Mouse (Mus musculus) left cerebral cortex, adult 2 months (tissue): ENCODE data around the gene Olfr448. TPM values are rescaled to one million over a fixed set of nuclear protein-coding genes. Genes with fewer than 3 reads are reported as not detected.

Experiments used
- DNase-seq, 2 experiments: peaks; one replicate each; pipeline ENCODE4 v3.0.0; 2021 to 2022; ENCODE audit warnings: low spot score in 2 of 2, mixed read lengths in 1 of 2; ENCODE audit errors: extremely low spot score in 1 of 2
- H3K27ac ChIP-seq: fragments of 200-600 bp; 2 replicates; pipeline ENCODE4 v1.8.1; 2022
- H3K4me3 ChIP-seq: fragments of 200-600 bp; 2 replicates; pipeline ENCODE4 v1.8.1; 2022
- CTCF ChIP-seq: fragments of 200-600 bp; IDR thresholded peaks from 2 replicates; pipeline ENCODE4 v1.8.1; 2022; ENCODE audit warnings: antibody characterized with exemption, mild to moderate bottlenecking, moderate library complexity
- intact Hi-C: fragments of 180-260 bp; cut with DNase I; formaldehyde crosslinking; loops from one replicate; pipeline ENCODE4 v1.15.1; 2025
- long read RNA-seq, 2 experiments: library from polyadenylated mRNA; stranded (forward); transcript quantifications; one replicate each; pipeline ENCODE4 v2.0.0; 2021; ENCODE audit warnings: borderline mapping rate in 2 of 2
- total RNA-seq, 2 experiments: library from RNA; stranded (reverse); gene quantifications; 2 replicates each; pipeline ENCODE4 v1.2.3; 2021

The Olfr448 gene
- total RNA-seq: not detected
- long read RNA-seq, experiment 1: 0 reads
- long read RNA-seq, experiment 2: 0 reads

DNA sequence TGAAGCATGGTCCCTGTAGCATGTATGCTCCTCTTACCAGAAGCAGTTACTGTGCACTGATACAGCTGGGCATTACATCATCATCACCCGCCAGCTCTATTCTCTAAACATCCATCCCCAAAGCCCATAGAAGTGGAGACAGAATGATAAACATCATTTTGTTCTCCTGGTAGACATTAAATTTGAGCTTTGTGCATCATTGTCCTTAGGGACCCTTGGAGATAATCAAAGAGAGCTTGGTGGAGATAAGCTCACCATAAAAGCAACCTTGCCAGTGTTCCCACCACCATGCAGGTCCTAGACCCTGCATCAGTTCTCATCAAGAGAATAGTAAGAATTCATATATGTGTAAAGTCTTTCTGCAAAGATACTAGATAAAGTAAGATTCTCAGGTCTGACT is at the start of gene Olfr448:
Olfr448 (plus strand) TSS at position 301 of the 400 bp plus-strand sequence.
- no peak for DNase-seq
- H3K27ac ChIP-seq: no peak within 1 kb of the TSS
- no peak within 1 kb of the TSS for H3K4me3 ChIP-seq
- TF ChIP-seq CTCF: no peak
- intact Hi-C loops: no loop called here

DNA sequence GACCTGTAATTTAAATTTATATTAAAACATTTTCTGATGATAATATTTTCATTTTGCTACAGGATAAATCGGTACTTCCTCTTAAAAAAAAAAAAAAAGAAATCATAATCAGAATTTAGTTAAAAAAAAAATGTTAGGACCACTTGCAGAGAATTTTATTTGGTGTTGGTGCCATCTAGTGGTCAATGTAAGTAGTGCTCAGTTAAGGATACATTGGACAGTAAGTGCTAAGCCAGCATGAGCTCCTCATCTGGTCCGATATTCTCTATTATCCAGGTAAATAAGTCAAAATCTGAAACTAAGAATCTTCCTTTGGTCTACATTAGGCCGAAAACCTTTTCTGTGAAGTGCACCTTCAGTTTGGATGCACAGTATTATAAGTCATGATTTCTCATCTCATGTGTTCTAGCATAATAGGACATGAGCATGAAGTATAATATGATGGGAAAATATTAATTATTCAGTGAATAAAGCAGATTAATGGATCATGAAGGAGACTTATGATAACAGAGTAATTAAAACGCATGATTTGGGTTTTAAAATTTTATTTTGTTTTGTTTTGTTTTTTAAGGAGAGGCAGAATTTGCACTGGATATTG is 29.9 kb upstream of the Olfr448 start:
- TF ChIP-seq CTCF: peak; percentile 76
- Histone ChIP-seq H3K27ac (no peak overlapping the region), H3K4me3 (no peak overlapping the region)
- intact Hi-C loops: loop anchor here (5.0 to 10.0 kb wide), 5 partner anchors 153 to 633 kb away; no protein-coding TSS in a partner anchor
- DNase-seq: peak in 1 of 2 experiments; percentile 24

DNA sequence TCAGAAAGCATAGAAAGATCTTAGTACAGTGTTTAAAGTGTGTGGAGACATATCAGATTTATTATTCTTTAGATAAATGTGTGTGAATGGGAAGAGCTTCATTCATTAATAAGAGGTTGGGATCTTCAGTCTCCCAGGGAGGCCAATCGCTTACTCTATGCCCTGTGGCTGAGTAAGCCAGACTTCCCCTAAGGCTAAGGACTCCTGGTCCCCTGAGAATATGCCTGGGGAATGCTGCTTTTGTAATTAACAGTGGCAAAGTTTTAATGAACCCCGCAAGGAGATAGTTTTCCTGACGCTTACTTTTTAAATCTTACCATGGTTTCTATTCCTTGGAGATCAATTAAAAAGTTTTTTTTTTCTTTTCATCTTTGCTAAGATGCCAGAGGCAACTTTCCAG is 20.5 kb upstream of the Olfr448 start:
- DNase-seq: no peak
- H3K4me3 ChIP-seq: no peak overlapping the region
- intact Hi-C loops: loop anchor here (10.0 kb wide), 2 partner anchors 425 to 535 kb away; no protein-coding TSS in a partner anchor
- H3K27ac ChIP-seq: no peak overlapping the region
- no peak for TF ChIP-seq CTCF

DNA sequence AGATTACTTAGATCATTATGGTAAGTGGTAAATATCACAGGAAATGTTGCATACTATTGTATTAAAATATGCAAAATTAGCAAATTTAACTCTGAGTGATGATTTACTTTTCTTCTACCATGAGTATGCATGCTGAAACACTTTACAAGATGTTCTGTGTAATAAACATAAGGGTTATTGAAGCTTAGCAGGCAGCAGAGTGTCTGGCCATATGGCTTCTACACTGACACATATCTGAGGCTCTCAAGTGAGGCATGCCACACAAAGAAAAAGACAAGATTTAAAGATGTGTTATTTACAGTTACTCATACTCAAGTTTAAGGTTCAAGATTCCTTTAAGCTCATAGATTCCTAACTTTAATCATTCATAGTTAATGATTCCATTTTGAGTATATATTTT is 13.9 kb upstream of the Olfr448 start:
- intact Hi-C loops: no loop called here
- DNase-seq: no peak
- TF ChIP-seq CTCF: no peak
- no peak overlapping the region for H3K4me3 ChIP-seq
- H3K27ac ChIP-seq: no peak overlapping the region

DNA sequence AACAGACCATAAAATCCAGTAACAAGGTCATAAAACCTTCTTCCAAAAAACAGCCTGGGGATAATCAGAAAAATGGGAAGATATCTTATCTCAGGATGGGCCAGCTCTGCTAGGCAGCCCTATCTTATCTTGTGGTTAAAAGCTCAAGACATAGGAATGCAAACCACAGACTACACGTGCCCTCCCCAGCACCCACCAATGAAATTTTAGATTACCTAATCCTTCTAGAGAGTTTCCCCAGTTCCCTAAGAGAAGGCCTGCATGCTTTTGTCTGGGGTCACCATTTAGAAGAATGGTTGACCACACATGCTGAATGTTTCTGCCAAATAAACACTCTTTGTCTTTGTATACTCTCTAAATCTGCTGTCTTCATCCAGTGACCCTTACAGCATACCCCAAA is 10.1 kb downstream of the Olfr448 start:
- intact Hi-C loops: no loop called here
- no peak overlapping the region for H3K27ac ChIP-seq
- no peak overlapping the region for H3K4me3 ChIP-seq
- no peak for TF ChIP-seq CTCF
- DNase-seq: no peak

DNA sequence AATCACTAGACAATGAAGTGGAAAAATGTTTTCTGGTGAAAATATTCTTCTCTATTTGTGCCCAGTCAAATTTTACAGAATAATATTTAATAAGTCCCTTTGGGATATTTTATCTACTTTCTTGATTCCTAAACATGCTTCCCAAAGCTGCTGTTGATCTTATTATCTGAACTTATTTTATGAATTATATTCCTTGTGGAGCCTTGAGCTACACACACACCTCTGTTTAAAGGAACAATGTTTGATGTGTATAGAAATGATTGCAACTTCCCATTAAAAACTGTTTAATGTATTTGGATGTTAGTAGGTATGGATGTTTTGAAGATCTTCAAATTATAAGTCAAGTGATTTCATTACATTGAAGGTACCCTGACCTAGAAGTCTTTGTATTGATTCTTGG is 18.3 kb downstream of the Olfr448 start, which contains the start of gene Olfr447:
Olfr447 (plus strand) TSS at position 301 of the 400 bp plus-strand sequence.
- TF ChIP-seq CTCF: no peak
- intact Hi-C loops: no loop called here
- Histone ChIP-seq H3K27ac (no peak within 1 kb of the TSS), H3K4me3 (no peak within 1 kb of the TSS)
- no peak for DNase-seq

DNA sequence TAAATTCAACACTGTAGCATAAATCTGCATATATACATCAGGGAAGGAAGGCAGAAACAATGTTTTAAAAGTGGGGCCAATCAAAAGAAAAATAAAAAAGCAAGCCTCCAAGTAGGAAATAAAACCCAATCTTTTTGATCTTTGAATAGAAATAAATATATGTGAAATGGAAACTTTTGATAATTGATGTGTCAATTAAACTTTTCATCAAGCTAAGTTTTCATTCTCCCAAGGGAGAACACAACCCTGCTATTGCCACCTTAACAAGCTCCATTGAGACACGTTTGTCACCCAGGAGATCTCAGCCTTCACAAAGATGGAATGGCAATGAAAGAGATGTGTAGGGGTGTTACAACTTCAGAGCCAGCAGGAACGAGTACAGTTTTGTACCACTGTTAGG is 30.8 kb downstream of the Olfr448 start, which contains the start of gene Olfr446:
Olfr446 (plus strand) TSS at position 301 of the 400 bp plus-strand sequence.
- Histone ChIP-seq H3K4me3 (no peak within 1 kb of the TSS), H3K27ac (no peak within 1 kb of the TSS)
- TF ChIP-seq CTCF: no peak
- intact Hi-C loops: no loop called here
- DNase-seq: no peak

Other genes with a start within 250 kb of the Olfr448 start
- under 1 TPM; 0.68 to 0.84 TPM for gene Tcaf2, start 245.2 kb upstream of the Olfr448 start, total RNA-seq
- 100 to 1,000 TPM; 231 to 242 TPM for gene Tcaf1, start 180.4 kb upstream of the Olfr448 start, total RNA-seq
- not detected for gene Olfr453, start 151.1 kb upstream of the Olfr448 start, total RNA-seq
- not detected for gene Olfr38, start 134.0 kb upstream of the Olfr448 start, total RNA-seq
- gene Olfr452, start 105.3 kb upstream of the Olfr448 start, total RNA-seq: not detected
- not detected for gene Olfr450, start 78.5 kb upstream of the Olfr448 start, total RNA-seq
- not detected for gene Olfr449, start 56.1 kb upstream of the Olfr448 start, total RNA-seq
- gene Olfr447, start 18.4 kb downstream of the Olfr448 start, total RNA-seq: not detected
- gene Olfr446, start 30.9 kb downstream of the Olfr448 start, total RNA-seq: not detected
- gene Olfr444, start 58.6 kb downstream of the Olfr448 start, total RNA-seq: not detected
- not detected for gene Olfr441, start 215.9 kb downstream of the Olfr448 start, total RNA-seq